Mouse (Mus musculus) cortical plate, adult 2 months (tissue): Measurements from ENCODE around the gene Tssk6.

Experiments
- CTCF ChIP-seq: fragments of 200-500 bp; IDR thresholded peaks from 2 replicates; pipeline ENCODE4 v1.5.1; 2011; ENCODE audit warnings: mild to moderate bottlenecking, control low read depth, low read length; ENCODE audit not compliant: insufficient read depth; ENCODE audit errors: extremely low read depth
- POLR2A ChIP-seq: fragments of 200-500 bp; IDR thresholded peaks from 2 replicates; pipeline ENCODE4 v1.6.1; 2011; ENCODE audit warnings: mild to moderate bottlenecking, low read length, control low read depth; ENCODE audit not compliant: insufficient read depth; ENCODE audit errors: extremely low read depth

DNA sequence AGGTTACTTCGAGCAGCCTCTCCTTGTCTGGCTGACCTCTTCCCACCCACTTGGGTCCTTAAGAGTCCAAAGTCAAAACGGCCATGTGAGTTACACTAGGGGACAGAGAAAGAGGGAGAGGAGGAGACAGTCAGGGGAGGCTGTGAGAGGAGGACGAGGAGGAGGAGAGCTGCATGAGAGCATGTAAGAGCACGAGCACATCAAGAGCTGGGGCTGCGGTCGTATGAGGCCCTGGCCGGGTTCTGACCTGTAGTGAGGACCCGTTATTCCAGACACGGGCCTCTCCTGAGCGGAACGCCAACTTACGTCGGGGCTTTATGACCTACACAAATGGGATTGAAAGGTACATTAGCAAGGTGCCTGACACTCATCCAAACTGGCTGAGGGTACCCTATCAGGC, 9.9 kb downstream of the Tssk6 start:
- TF ChIP-seq CTCF: no peak
- TF ChIP-seq POLR2A: no peak
